Mouse (Mus musculus): ENCODE measurements around the gene Dgki. TPM values are rescaled to one million over a fixed set of nuclear protein-coding genes. Genes with fewer than 3 reads are reported as not detected.

Dgki gene
- polyA plus RNA-seq, 1 experiment from 2014 or later: 1.0 TPM

DNA sequence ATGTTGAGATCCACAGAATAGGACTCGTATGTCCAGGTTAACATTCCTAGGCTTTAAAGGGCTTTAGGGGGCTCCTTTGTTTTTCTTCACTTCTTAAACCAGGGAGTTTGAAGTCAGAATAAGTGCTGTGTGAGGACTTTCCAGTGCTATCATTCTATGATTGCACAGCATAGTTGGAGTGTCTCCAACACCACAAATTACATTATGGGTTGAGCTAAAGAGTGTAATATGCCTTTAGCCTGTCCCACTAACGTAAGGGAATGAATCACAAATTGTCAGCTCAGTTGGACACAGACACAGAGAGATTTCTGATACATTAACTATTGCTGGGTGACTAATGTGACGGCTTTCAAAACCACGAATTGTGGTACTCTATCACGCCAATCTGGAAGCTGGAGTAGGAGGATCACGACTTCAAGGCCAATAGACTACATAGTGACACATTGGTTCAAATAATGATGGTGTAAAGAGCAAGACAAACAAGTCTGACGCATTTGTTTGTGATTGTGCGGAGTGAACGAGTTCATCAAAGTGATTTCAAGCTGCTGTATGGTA lies 469.5 kb downstream of the Dgki start:
- ATAC-seq (ENCODE audit: insufficient number of reproducible peaks, insufficient read depth, low FRiP score, low read depth): no peak
- no peaks in the 10 kb centered on the region for H3K4me1 ChIP-seq (ENCODE audit: control insufficient read depth, insufficient read depth, low read length)
- no peak overlapping the region for H3K4me2 ChIP-seq (replicated peaks; ENCODE audit: low read depth, low read length)
- no peaks in the 10 kb centered on the region for H3K36me3 ChIP-seq (ENCODE audit: control insufficient read depth, insufficient read depth, low read length)
- H3K27ac ChIP-seq (ENCODE audit: low read length): no peak overlapping the region
- H3K27me3 ChIP-seq (ENCODE audit: control insufficient read depth, insufficient read depth, low read length): no peaks in the 10 kb centered on the region
- no peak overlapping the region for H3K9ac ChIP-seq (replicated peaks; ENCODE audit: low read depth, low read length)
- WGBS: 69% methylated on average over 9 of the region's 9 CpGs
- H3K4me3 ChIP-seq (ENCODE audit: low read depth, low read length): no peak overlapping the region
- H3K9me3 ChIP-seq (ENCODE audit: control insufficient read depth, low read depth, low read length): no peaks in the 10 kb centered on the region

DNA sequence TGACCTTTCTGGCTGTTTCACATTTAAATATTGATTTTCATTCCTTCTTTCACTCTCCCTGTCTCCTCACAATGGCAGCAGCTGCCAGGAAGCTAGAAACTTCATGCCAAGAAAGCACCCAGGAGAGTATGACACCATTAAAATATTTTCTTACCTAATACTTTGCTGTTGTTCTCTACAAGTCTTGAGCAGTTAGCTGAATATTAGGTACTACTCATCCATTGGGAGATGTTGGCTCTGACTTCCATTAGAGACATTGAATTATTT lies 480.3 kb downstream of the Dgki start:
- peak overlapping the region; percentile 81; the same call in 1 of the 2 replicates for H3K27ac ChIP-seq (ENCODE audit: low read length)
- no peak overlapping the region for H3K9ac ChIP-seq (replicated peaks; ENCODE audit: low read depth, low read length)
- no peaks in the 10 kb centered on the region for H3K27me3 ChIP-seq (ENCODE audit: control insufficient read depth, insufficient read depth, low read length)
- H3K4me2 ChIP-seq (replicated peaks; ENCODE audit: low read depth, low read length): peak overlapping the region; percentile 11; the same call in 1 of the 2 replicates
- H3K4me1 ChIP-seq (ENCODE audit: control insufficient read depth, insufficient read depth, low read length): peaks cover 13% of the 10 kb centered on the region; the same call in 1 of the 2 replicates
- 0 out of 2 replicates have a peak, but pooled peaks cover 2% of the 10 kb centered on the region for H3K9me3 ChIP-seq (ENCODE audit: control insufficient read depth, low read depth, low read length)
- H3K4me3 ChIP-seq (ENCODE audit: low read depth, low read length): no peak overlapping the region
- no peak for ATAC-seq (ENCODE audit: insufficient number of reproducible peaks, insufficient read depth, low FRiP score, low read depth)
- H3K36me3 ChIP-seq (ENCODE audit: control insufficient read depth, insufficient read depth, low read length): no peaks in the 10 kb centered on the region

- Histone ChIP-seq H3K4me3 (ENCODE audit: low read depth, low read length) (no peak overlapping the region), H3K36me3 (ENCODE audit: control insufficient read depth, insufficient read depth, low read length) (no peaks in the 10 kb centered on the region), H3K4me2 (replicated peaks; ENCODE audit: low read depth, low read length) (peak overlapping the region; percentile 11), H3K4me1 (ENCODE audit: control insufficient read depth, insufficient read depth, low read length) (peaks cover 13% of the 10 kb centered on the region; the same call in 1 of the 2 replicates), H3K9ac (replicated peaks; ENCODE audit: low read depth, low read length) (no peak overlapping the region), H3K9me3 (ENCODE audit: control insufficient read depth, low read depth, low read length) (0 out of 2 replicates have a peak, but pooled peaks cover 2% of the 10 kb centered on the region), H3K27me3 (ENCODE audit: control insufficient read depth, insufficient read depth, low read length) (no peaks in the 10 kb centered on the region), H3K27ac (ENCODE audit: low read length) (peak overlapping the region; percentile 81)
- peak; percentile 94 for ATAC-seq (ENCODE audit: insufficient number of reproducible peaks, insufficient read depth, low FRiP score, low read depth)
- WGBS: 8% methylated on average over 8 of the region's 8 CpGs
Observed at GRCm38 (mm10) chr6:36819019-36819783, 480.8 kb downstream of the Dgki start.

DNA sequence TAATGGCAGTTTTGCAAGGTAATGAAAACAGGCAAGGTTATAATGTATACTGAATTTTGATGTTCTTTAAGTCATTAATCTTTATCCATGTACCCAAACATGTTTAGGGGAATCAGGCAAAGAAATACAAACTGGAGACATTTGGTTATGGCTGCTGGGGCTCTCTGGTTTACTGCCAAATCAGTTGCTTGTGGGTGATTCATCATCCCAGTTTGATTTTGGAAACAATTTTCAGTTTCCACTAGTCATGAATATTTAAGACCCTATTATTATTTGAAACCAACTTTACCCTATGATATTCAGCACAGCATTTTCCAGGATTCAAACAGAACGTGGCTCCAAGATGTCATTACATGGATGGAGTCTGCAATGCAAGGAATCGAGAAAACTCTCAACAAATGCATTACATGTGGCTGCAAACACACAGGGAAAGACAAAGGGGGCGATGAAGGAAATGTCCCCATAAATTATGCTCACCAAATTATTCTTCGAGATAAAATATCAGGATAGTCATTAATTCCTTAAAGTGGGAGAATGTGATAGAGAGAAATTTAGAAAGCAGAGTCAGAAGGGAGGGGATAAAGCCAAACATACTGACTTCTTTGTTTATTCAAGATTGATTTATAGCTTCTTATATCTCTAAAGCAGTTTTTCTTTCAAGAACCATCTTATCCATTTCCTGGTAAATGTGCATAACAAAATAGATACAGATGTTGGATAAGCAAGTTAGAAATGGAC lies 481.5 kb downstream of the Dgki start:
- Histone ChIP-seq H3K4me2 (replicated peaks; ENCODE audit: low read depth, low read length) (no peak overlapping the region), H3K4me1 (ENCODE audit: control insufficient read depth, insufficient read depth, low read length) (peaks cover 13% of the 10 kb centered on the region; the same call in 1 of the 2 replicates)

GRCm38 (mm10) chr6:36816666-36817065 lies 483.3 kb downstream of the Dgki start:
- WGBS: 87% methylated on average over 3 of the region's 3 CpGs
- no peak overlapping the region for H3K4me2 ChIP-seq (replicated peaks; ENCODE audit: low read depth, low read length)
- no peak overlapping the region for H3K4me3 ChIP-seq (ENCODE audit: low read depth, low read length)
- H3K36me3 ChIP-seq (ENCODE audit: control insufficient read depth, insufficient read depth, low read length): no peaks in the 10 kb centered on the region
- 0 out of 2 replicates have a peak, but pooled peaks cover 2% of the 10 kb centered on the region for H3K9me3 ChIP-seq (ENCODE audit: control insufficient read depth, low read depth, low read length)
- H3K9ac ChIP-seq (replicated peaks; ENCODE audit: low read depth, low read length): no peak overlapping the region
- peaks cover 13% of the 10 kb centered on the region; the same call in 1 of the 2 replicates for H3K4me1 ChIP-seq (ENCODE audit: control insufficient read depth, insufficient read depth, low read length)
- H3K27me3 ChIP-seq (ENCODE audit: control insufficient read depth, insufficient read depth, low read length): no peaks in the 10 kb centered on the region
- no peak overlapping the region for H3K27ac ChIP-seq (ENCODE audit: low read length)
- no peak for ATAC-seq (ENCODE audit: insufficient number of reproducible peaks, insufficient read depth, low FRiP score, low read depth)

More for the DNA sequence above, 481.5 kb downstream of the Dgki start:
- WGBS: 23% methylated on average over 4 of the region's 4 CpGs
- Histone ChIP-seq H3K27ac (ENCODE audit: low read length) (peak overlapping the region; percentile 81), H3K9ac (replicated peaks; ENCODE audit: low read depth, low read length) (no peak overlapping the region), H3K4me3 (ENCODE audit: low read depth, low read length) (no peak overlapping the region), H3K9me3 (ENCODE audit: control insufficient read depth, low read depth, low read length) (0 out of 2 replicates have a peak, but pooled peaks cover 2% of the 10 kb centered on the region), H3K27me3 (ENCODE audit: control insufficient read depth, insufficient read depth, low read length) (no peaks in the 10 kb centered on the region), H3K36me3 (ENCODE audit: control insufficient read depth, insufficient read depth, low read length) (no peaks in the 10 kb centered on the region)
- no peak; the same call in 1 of the 2 replicates for ATAC-seq (ENCODE audit: insufficient number of reproducible peaks, insufficient read depth, low FRiP score, low read depth)

DNA sequence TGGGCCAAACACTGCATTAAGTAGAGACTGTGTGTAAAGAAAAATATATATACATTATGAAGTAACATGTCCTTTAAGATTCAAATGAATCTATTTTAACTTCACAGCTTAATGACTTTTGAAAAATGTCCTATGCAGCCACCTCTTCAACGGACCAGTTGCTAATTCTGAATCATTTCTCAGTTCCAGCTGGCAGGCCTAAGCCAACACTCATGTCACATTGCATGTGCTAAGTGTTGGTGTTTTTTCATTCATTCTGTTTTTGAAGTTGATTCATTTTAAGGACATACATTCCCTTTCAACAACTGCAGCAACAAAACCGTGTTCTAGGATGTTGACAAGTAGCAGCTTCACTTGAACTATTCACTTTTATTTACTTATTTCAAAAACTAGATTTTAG lies 484.0 kb downstream of the Dgki start:
- no peak overlapping the region for H3K4me2 ChIP-seq (replicated peaks; ENCODE audit: low read depth, low read length)
- 68% methylated on average over 2 of the region's 2 CpGs for WGBS
- ATAC-seq (ENCODE audit: insufficient number of reproducible peaks, insufficient read depth, low FRiP score, low read depth): no peak
- no peak overlapping the region for H3K4me3 ChIP-seq (ENCODE audit: low read depth, low read length)
- no peak overlapping the region for H3K9ac ChIP-seq (replicated peaks; ENCODE audit: low read depth, low read length)
- no peaks in the 10 kb centered on the region for H3K27me3 ChIP-seq (ENCODE audit: control insufficient read depth, insufficient read depth, low read length)
- no peak overlapping the region for H3K27ac ChIP-seq (ENCODE audit: low read length)
- H3K9me3 ChIP-seq (ENCODE audit: control insufficient read depth, low read depth, low read length): 0 out of 2 replicates have a peak, but pooled peaks cover 2% of the 10 kb centered on the region
- H3K36me3 ChIP-seq (ENCODE audit: control insufficient read depth, insufficient read depth, low read length): no peaks in the 10 kb centered on the region
- H3K4me1 ChIP-seq (ENCODE audit: control insufficient read depth, insufficient read depth, low read length): peaks cover 13% of the 10 kb centered on the region; the same call in 1 of the 2 replicates

DNA sequence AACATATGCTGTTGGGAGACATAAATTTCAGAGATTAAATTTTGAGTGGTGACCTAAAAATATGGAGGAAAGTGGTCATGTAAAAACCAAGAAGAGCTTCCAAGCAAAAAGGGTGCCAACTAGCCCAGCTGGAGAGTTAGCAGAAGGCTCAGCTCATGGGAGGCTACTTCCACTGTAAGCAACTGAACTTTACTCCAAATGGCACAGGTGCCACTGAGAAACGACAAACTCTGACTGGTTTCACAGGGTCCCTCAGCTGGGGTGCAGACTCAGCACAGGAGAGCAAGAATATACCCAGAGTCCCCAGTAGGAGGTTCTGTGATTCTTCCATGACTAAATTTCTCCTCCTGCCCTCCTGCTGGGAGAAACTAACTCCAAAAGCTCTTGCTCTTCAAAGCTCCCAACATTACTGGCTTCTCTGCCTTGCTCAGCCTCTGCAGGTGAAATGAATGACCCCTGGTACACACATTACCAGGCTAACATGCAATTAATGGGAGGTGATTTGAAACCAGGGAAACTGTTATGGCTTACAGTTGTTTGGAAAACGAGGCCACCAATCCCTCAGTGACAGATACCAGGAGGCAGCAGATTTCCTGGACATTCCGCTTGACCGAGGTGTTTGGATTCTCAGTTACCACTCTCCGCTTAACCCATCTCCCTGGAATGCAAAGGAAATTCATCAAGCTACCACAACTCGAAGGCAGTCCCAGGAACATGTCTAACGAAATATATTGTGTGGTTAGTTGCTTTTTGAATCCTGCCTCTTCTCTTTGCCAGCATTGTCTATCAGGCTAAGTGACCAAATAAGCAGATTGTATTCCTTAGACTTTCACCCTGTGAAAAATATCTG lies 487.1 kb downstream of the Dgki start:
- Histone ChIP-seq H3K4me1 (ENCODE audit: control insufficient read depth, insufficient read depth, low read length) (0 out of 2 replicates have a peak, but pooled peaks cover 4% of the 10 kb centered on the region), H3K36me3 (ENCODE audit: control insufficient read depth, insufficient read depth, low read length) (no peaks in the 10 kb centered on the region), H3K9me3 (ENCODE audit: control insufficient read depth, low read depth, low read length) (0 out of 2 replicates have a peak, but pooled peaks cover 2% of the 10 kb centered on the region), H3K27ac (ENCODE audit: low read length) (no peak overlapping the region), H3K4me2 (replicated peaks; ENCODE audit: low read depth, low read length) (no peak overlapping the region), H3K4me3 (ENCODE audit: low read depth, low read length) (no peak overlapping the region), H3K9ac (replicated peaks; ENCODE audit: low read depth, low read length) (no peak overlapping the region), H3K27me3 (ENCODE audit: control insufficient read depth, insufficient read depth, low read length) (no peaks in the 10 kb centered on the region)
- no peak for ATAC-seq (ENCODE audit: insufficient number of reproducible peaks, insufficient read depth, low FRiP score, low read depth)
- WGBS: 35% methylated on average over 7 of the region's 7 CpGs

DNA sequence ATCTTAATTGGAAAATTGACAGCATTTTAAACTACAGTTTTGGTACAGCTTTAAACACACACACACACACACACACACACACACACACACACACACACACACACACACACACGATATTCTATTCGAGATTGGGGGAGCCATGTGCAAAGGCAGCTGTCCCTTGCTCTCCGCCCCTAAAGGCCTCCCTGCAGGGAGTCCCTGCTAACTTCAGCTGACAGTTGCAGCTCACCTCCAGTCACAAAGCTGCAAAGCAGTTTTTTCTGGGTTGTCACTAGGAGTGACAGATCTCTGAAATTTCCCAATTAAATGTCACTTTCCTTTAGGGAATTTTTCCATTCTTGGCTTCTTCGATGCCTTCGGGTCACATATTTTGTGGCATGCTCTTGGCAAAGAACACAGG lies 489.5 kb downstream of the Dgki start:
- WGBS: 24% methylated on average over 5 of the region's 5 CpGs

More for the DNA sequence above, 489.5 kb downstream of the Dgki start:
- H3K4me2 ChIP-seq (replicated peaks; ENCODE audit: low read depth, low read length): peak overlapping the region; percentile 46
- no peaks in the 10 kb centered on the region for H3K27me3 ChIP-seq (ENCODE audit: control insufficient read depth, insufficient read depth, low read length)
- H3K36me3 ChIP-seq (ENCODE audit: control insufficient read depth, insufficient read depth, low read length): peaks cover 7% of the 10 kb centered on the region; the same call in 1 of the 2 replicates
- H3K4me1 ChIP-seq (ENCODE audit: control insufficient read depth, insufficient read depth, low read length): 0 out of 2 replicates have a peak, but pooled peaks cover 7% of the 10 kb centered on the region
- no peaks in the 10 kb centered on the region for H3K9me3 ChIP-seq (ENCODE audit: control insufficient read depth, low read depth, low read length)
- H3K4me3 ChIP-seq (ENCODE audit: low read depth, low read length): peak overlapping the region; percentile 62
- no peak overlapping the region for H3K9ac ChIP-seq (replicated peaks; ENCODE audit: low read depth, low read length)
- peak overlapping the region; percentile 94 for H3K27ac ChIP-seq (ENCODE audit: low read length)
- ATAC-seq (ENCODE audit: insufficient number of reproducible peaks, insufficient read depth, low FRiP score, low read depth): no peak

Data from stomach, embryonic 14.5 days (tissue).